Mouse (Mus musculus): Measurements from ENCODE around the gene Iqgap1. TPM values are rescaled to one million over a fixed set of nuclear protein-coding genes. Genes with fewer than 3 reads are reported as not detected.
A peak's percentile ranks its signal among the peaks of the same experiment; 100 is the strongest.

The Iqgap1 gene
- total and polyA plus RNA-seq, 2 experiments from 2014 or later, result 11.5 to 35.9 TPM

GRCm38 (mm10) chr7:80830193-80830803 is 4.5 kb upstream of the Iqgap1 start:
- H3K36me3 ChIP-seq (ENCODE audit: insufficient read depth), result no peaks in the 10 kb centered on the region
- no peaks in the 10 kb centered on the region for H3K9me3 ChIP-seq (ENCODE audit: low read length)
- H3K27ac ChIP-seq (ENCODE audit: low read depth, low read length), result no peak overlapping the region
- H3K4me1 ChIP-seq (ENCODE audit: insufficient read depth), result no peaks in the 10 kb centered on the region
- H3K27me3 ChIP-seq (ENCODE audit: insufficient read depth, low read length), result no peaks in the 10 kb centered on the region
- no peak overlapping the region for H3K4me2 ChIP-seq (ENCODE audit: low read depth)
- 85% methylated on average over 15 of the region's 15 CpGs for WGBS
- ATAC-seq (no peak), DNase-seq (no peak)
- H3K9ac ChIP-seq, result no peak overlapping the region
- TF ChIP-seq CTCF (IDR thresholded peaks at IDR 0.05; ENCODE audit: low read depth), result no peak
- H3K4me3 ChIP-seq (ENCODE audit: low read depth, low read length), result no peak overlapping the region

GRCm38 (mm10) chr7:80828146-80828860 is 2.5 kb upstream of the Iqgap1 start:
- H3K36me3 ChIP-seq (ENCODE audit: insufficient read depth), result no peaks in the 10 kb centered on the region
- TF ChIP-seq CTCF (IDR thresholded peaks at IDR 0.05; ENCODE audit: low read depth), result no peak
- no peaks in the 10 kb centered on the region for H3K27me3 ChIP-seq (ENCODE audit: insufficient read depth, low read length)
- H3K4me1 ChIP-seq (ENCODE audit: insufficient read depth), result no peaks in the 10 kb centered on the region
- H3K9me3 ChIP-seq (ENCODE audit: low read length), result no peaks in the 10 kb centered on the region
- WGBS, result 69% methylated on average over 18 of the region's 18 CpGs
- no peak overlapping the region for H3K27ac ChIP-seq (ENCODE audit: low read depth, low read length)
- H3K4me3 ChIP-seq (ENCODE audit: low read depth, low read length), result no peak overlapping the region
- no peak overlapping the region for H3K9ac ChIP-seq
- DNase-seq (peak; percentile 13), ATAC-seq (no peak)
- no peak overlapping the region for H3K4me2 ChIP-seq (ENCODE audit: low read depth)

GRCm38 (mm10) chr7:80823875-80824682 is 1.7 kb downstream of the Iqgap1 start:
- Histone ChIP-seq H3K4me1 (ENCODE audit: insufficient read depth) (no peaks in the 10 kb centered on the region), H3K4me3 (ENCODE audit: low read depth, low read length) (no peak overlapping the region), H3K4me2 (ENCODE audit: low read depth) (no peak overlapping the region), H3K9me3 (ENCODE audit: low read length) (no peaks in the 10 kb centered on the region), H3K9ac (no peak overlapping the region), H3K27me3 (ENCODE audit: insufficient read depth, low read length) (no peaks in the 10 kb centered on the region), H3K27ac (ENCODE audit: low read depth, low read length) (no peak overlapping the region), H3K36me3 (ENCODE audit: insufficient read depth) (no peaks in the 10 kb centered on the region)
- DNase-seq (no peak), ATAC-seq (no peak)
- no peak for TF ChIP-seq CTCF (IDR thresholded peaks at IDR 0.05; ENCODE audit: low read depth)
- WGBS, result 79% methylated on average over 11 of the region's 11 CpGs

- ATAC-seq (no peak), DNase-seq (no peak)
- H3K4me3 ChIP-seq (ENCODE audit: low read depth, low read length), result no peak overlapping the region
- WGBS, result 85% methylated on average over 4 of the region's 4 CpGs
- H3K27ac ChIP-seq (ENCODE audit: low read depth, low read length), result no peak overlapping the region
- no peak overlapping the region for H3K4me2 ChIP-seq (ENCODE audit: low read depth)
- H3K9ac ChIP-seq, result no peak overlapping the region
- TF ChIP-seq CTCF (IDR thresholded peaks at IDR 0.05; ENCODE audit: low read depth), result no peak
- H3K27me3 ChIP-seq (ENCODE audit: insufficient read depth, low read length), result no peaks in the 10 kb centered on the region
- no peaks in the 10 kb centered on the region for H3K4me1 ChIP-seq (ENCODE audit: insufficient read depth)
- no peaks in the 10 kb centered on the region for H3K9me3 ChIP-seq (ENCODE audit: low read length)
- H3K36me3 ChIP-seq (ENCODE audit: insufficient read depth), result no peaks in the 10 kb centered on the region
These were observed 2.5 kb downstream of the Iqgap1 start for GRCm38 (mm10) chr7:80823267-80823666.

- no peak for DNase-seq
- H3K36me3 ChIP-seq (ENCODE audit: insufficient read depth), result no peaks in the 10 kb centered on the region
- H3K4me3 ChIP-seq (ENCODE audit: low read depth, low read length), result no peak overlapping the region
- TF ChIP-seq CTCF (IDR thresholded peaks at IDR 0.05; ENCODE audit: low read depth), result no peak
- no peaks in the 10 kb centered on the region for H3K27me3 ChIP-seq (ENCODE audit: insufficient read depth, low read length)
- H3K4me1 ChIP-seq (ENCODE audit: insufficient read depth), result no peaks in the 10 kb centered on the region
- WGBS, result 78% methylated on average over 4 of the region's 4 CpGs
- ATAC-seq, result no peak
- H3K9me3 ChIP-seq (ENCODE audit: low read length), result no peaks in the 10 kb centered on the region
- H3K9ac ChIP-seq, result no peak overlapping the region
- H3K4me2 ChIP-seq (ENCODE audit: low read depth), result no peak overlapping the region
- no peak overlapping the region for H3K27ac ChIP-seq (ENCODE audit: low read depth, low read length)
These were observed 4.9 kb downstream of the Iqgap1 start for GRCm38 (mm10) chr7:80820838-80821237.

GRCm38 (mm10) chr7:80816641-80817040 is 9.1 kb downstream of the Iqgap1 start:
- Histone ChIP-seq H3K9me3 (ENCODE audit: low read length) (no peaks in the 10 kb centered on the region), H3K4me3 (ENCODE audit: low read depth, low read length) (no peak overlapping the region), H3K36me3 (ENCODE audit: insufficient read depth) (no peaks in the 10 kb centered on the region), H3K4me2 (ENCODE audit: low read depth) (no peak overlapping the region), H3K27me3 (ENCODE audit: insufficient read depth, low read length) (no peaks in the 10 kb centered on the region), H3K4me1 (ENCODE audit: insufficient read depth) (no peaks in the 10 kb centered on the region), H3K9ac (no peak overlapping the region), H3K27ac (ENCODE audit: low read depth, low read length) (no peak overlapping the region)
- WGBS, result 76% methylated on average over 5 of the region's 5 CpGs
- DNase-seq (no peak), ATAC-seq (no peak)
- no peak for TF ChIP-seq CTCF (IDR thresholded peaks at IDR 0.05; ENCODE audit: low read depth)

- ATAC-seq, result no peak
- no peak overlapping the region for H3K27ac ChIP-seq (ENCODE audit: low read depth, low read length)
These were observed 12.4 kb downstream of the Iqgap1 start for GRCm38 (mm10) chr7:80813397-80813796.

More at GRCm38 (mm10) chr7:80813397-80813796, 12.4 kb downstream of the Iqgap1 start:
- no peak overlapping the region for H3K9ac ChIP-seq
- DNase-seq, result no peak
- no peak overlapping the region for H3K4me3 ChIP-seq (ENCODE audit: low read depth, low read length)
- no peaks in the 10 kb centered on the region for H3K4me1 ChIP-seq (ENCODE audit: insufficient read depth)
- H3K36me3 ChIP-seq (ENCODE audit: insufficient read depth), result no peaks in the 10 kb centered on the region
- H3K4me2 ChIP-seq (ENCODE audit: low read depth), result no peak overlapping the region
- TF ChIP-seq CTCF (IDR thresholded peaks at IDR 0.05; ENCODE audit: low read depth), result no peak
- no peaks in the 10 kb centered on the region for H3K27me3 ChIP-seq (ENCODE audit: insufficient read depth, low read length)
- no peaks in the 10 kb centered on the region for H3K9me3 ChIP-seq (ENCODE audit: low read length)
- 91% methylated on average over 4 of the region's 4 CpGs for WGBS

Data from forebrain, postnatal 0 days (tissue).